Mouse (Mus musculus) intestine, embryonic 14.5 days (tissue): Measurements from ENCODE around the gene Ap2m1. TPM values are rescaled to one million over a fixed set of nuclear protein-coding genes. Genes with fewer than 3 reads are reported as not detected.
A peak's percentile ranks its signal among the peaks of the same experiment; 100 is the strongest.

ENCODE experiments used
- ATAC-seq: fragments of 200-750 bp; cut with Nextera tagmentation; replicated peaks from 2 replicates; pipeline ENCODE4 v1.8.0; 2017; ENCODE audit warnings: low read depth, moderate number of reproducible peaks, moderate TSS enrichment, moderate library complexity; ENCODE audit not compliant: low FRiP score, low TSS enrichment
- DNase-seq: peaks from one replicate; pipeline ENCODE4 v3.0.0-alpha.2; 2018; ENCODE audit warnings: low spot score
- H3K27ac ChIP-seq: fragments of 300-500 bp; sonication (generic); 2 replicates; pipeline ENCODE4 v1.5.1; 2014; ENCODE audit warnings: low read depth, mild to moderate bottlenecking, control low read depth
- H3K27me3 ChIP-seq: fragments of 300-500 bp; sonication (generic); replicated peaks from 2 replicates; pipeline ENCODE4 v1.6.1; 2014; ENCODE audit warnings: low read length, control low read depth; ENCODE audit not compliant: control insufficient read depth, insufficient read depth
- H3K36me3 ChIP-seq: fragments of 300-500 bp; sonication (generic); 2 replicates; pipeline ENCODE4 v1.6.1; 2014; ENCODE audit warnings: low read length, control low read depth; ENCODE audit not compliant: control insufficient read depth, insufficient read depth
- H3K4me1 ChIP-seq: fragments of 300-500 bp; sonication (generic); replicated peaks from 2 replicates; pipeline ENCODE4 v1.6.1; 2014; ENCODE audit warnings: low read length, control low read depth, mixed read lengths; ENCODE audit not compliant: control insufficient read depth, insufficient read depth
- H3K4me2 ChIP-seq: fragments of 300-500 bp; sonication (generic); 2 replicates; pipeline ENCODE4 v1.6.1; 2014; ENCODE audit warnings: low read length
- H3K4me3 ChIP-seq: fragments of 300-500 bp; sonication (generic); 2 replicates; pipeline ENCODE4 v1.5.1; 2014; ENCODE audit warnings: low read depth, low read length, control low read depth, mixed read lengths
- H3K9ac ChIP-seq: fragments of 300-500 bp; sonication (generic); 2 replicates; pipeline ENCODE4 v1.6.1; 2014; ENCODE audit warnings: mild to moderate bottlenecking, low read length
- H3K9me3 ChIP-seq: fragments of 300-500 bp; sonication (generic); 2 replicates; pipeline ENCODE4 v1.6.1; 2016; ENCODE audit warnings: low read length, control low read depth; ENCODE audit not compliant: control insufficient read depth
- WGBS: fragments of 180-500 bp; shearing (Covaris S2); extraction: QIAGEN DNeasy Blood & Tissue Kit; methylation state at CpG from one replicate; pipeline ENCODE4 v1.1.7; 2014; 5-methylcytosine and 5-hydroxymethylcytosine counted together
- polyA plus RNA-seq: library from polyadenylated mRNA; unstranded; fragments of >200 nt; fragmentation: Nextera tagmentation; extraction: Ambion mirVana; gene quantifications from 2 replicates; pipeline ENCODE4 v1.2.1, GENCODE M21; 2014

Ap2m1 gene
- polyA plus RNA-seq, 1 experiment from 2014 or later = 630 TPM

GRCm38 (mm10) chr16:20590680-20591038, 55.4 kb downstream of the Ap2m1 start:
- peak overlapping the region; percentile 74 for H3K4me2 ChIP-seq
- 3% methylated on average over 17 of the region's 17 CpGs for WGBS
- H3K27me3 ChIP-seq = peaks cover 55% of the 10 kb centered on the region
- H3K4me1 ChIP-seq = peaks cover 15% of the 10 kb centered on the region
- no peak overlapping the region for H3K27ac ChIP-seq
- peak; percentile 38 for ATAC-seq
- H3K9me3 ChIP-seq = no peaks in the 10 kb centered on the region
- H3K36me3 ChIP-seq = no peaks in the 10 kb centered on the region
- no peak for DNase-seq
- H3K9ac ChIP-seq = no peak overlapping the region
- H3K4me3 ChIP-seq = peak overlapping the region; percentile 42

GRCm38 (mm10) chr16:20591076-20591705, 55.9 kb downstream of the Ap2m1 start:
- no peak overlapping the region for H3K9ac ChIP-seq
- H3K36me3 ChIP-seq = no peaks in the 10 kb centered on the region
- peak overlapping the region; percentile 74 for H3K4me2 ChIP-seq
- H3K27ac ChIP-seq = no peak overlapping the region
- H3K27me3 ChIP-seq = peaks cover 55% of the 10 kb centered on the region
- DNase-seq (peak; percentile 60), ATAC-seq (no peak)
- H3K4me3 ChIP-seq = peak overlapping the region; percentile 42
- peaks cover 15% of the 10 kb centered on the region for H3K4me1 ChIP-seq
- WGBS = 6% methylated on average over 48 of the region's 48 CpGs
- no peaks in the 10 kb centered on the region for H3K9me3 ChIP-seq

Other genes starting within 250 kb of the Ap2m1 start
- gene Parl, start 233.1 kb upstream of the Ap2m1 start, polyA plus RNA-seq = 93.7 and 101 TPM in 2 replicates
- gene Cyp2ab1, start 210.1 kb upstream of the Ap2m1 start, polyA plus RNA-seq = not detected in 2 replicates
- gene Abcc5, start 109.1 kb upstream of the Ap2m1 start, polyA plus RNA-seq = 59.0 and 62.8 TPM in 2 replicates
- 98.9 and 99.8 TPM in 2 replicates for gene Eif2b5, start 36.7 kb upstream of the Ap2m1 start, polyA plus RNA-seq
- gene Dvl3, start 18.5 kb upstream of the Ap2m1 start, polyA plus RNA-seq = 24.6 and 26.1 TPM in 2 replicates
- gene Abcf3, start 13.1 kb downstream of the Ap2m1 start, polyA plus RNA-seq = 47.9 and 55.5 TPM in 2 replicates
- gene Vwa5b2, start 54.0 kb downstream of the Ap2m1 start, polyA plus RNA-seq = 5.3 and 6.2 TPM in 2 replicates
- gene Eef1akmt4, start 76.1 kb downstream of the Ap2m1 start, polyA plus RNA-seq = 42.3 and 43.7 TPM in 2 replicates
- gene Gm49333, start 76.1 kb downstream of the Ap2m1 start, polyA plus RNA-seq = not detected in 2 replicates
- gene Alg3, start 76.3 kb downstream of the Ap2m1 start, polyA plus RNA-seq = 51.3 and 53.6 TPM in 2 replicates
- gene Camk2n2, start 85.8 kb downstream of the Ap2m1 start, polyA plus RNA-seq = 1.6 and 1.7 TPM in 2 replicates
- 1.0 and 1.2 TPM in 2 replicates for gene Ece2, start 94.3 kb downstream of the Ap2m1 start, polyA plus RNA-seq
- gene Psmd2, start 116.2 kb downstream of the Ap2m1 start, polyA plus RNA-seq = 291 and 321 TPM in 2 replicates
- gene Eif4g1, start 132.8 kb downstream of the Ap2m1 start, polyA plus RNA-seq = 157 and 171 TPM in 2 replicates
- 8.7 and 9.1 TPM in 2 replicates for gene Fam131a, start 157.8 kb downstream of the Ap2m1 start, polyA plus RNA-seq
- 125 and 133 TPM in 2 replicates for gene Polr2h, start 182.2 kb downstream of the Ap2m1 start, polyA plus RNA-seq
- gene Clcn2, start 182.3 kb downstream of the Ap2m1 start, polyA plus RNA-seq = 15.1 and 15.9 TPM in 2 replicates
- 3.7 and 4.2 TPM in 2 replicates for gene Chrd, start 197.6 kb downstream of the Ap2m1 start, polyA plus RNA-seq
- 1.2 and 1.6 TPM in 2 replicates for gene Thpo, start 199.0 kb downstream of the Ap2m1 start, polyA plus RNA-seq